Mouse (Mus musculus): Measurements from ENCODE around the gene Mapk8. TPM values are rescaled to one million over a fixed set of nuclear protein-coding genes. Genes with fewer than 3 reads are reported as not detected.

The Mapk8 gene
- polyA plus RNA-seq, 1 experiment from 2014 or later: 12.0 TPM

- H3K36me3 ChIP-seq: no peaks in the 10 kb centered on the region
- no peak overlapping the region for H3K9ac ChIP-seq
- H3K4me3 ChIP-seq: no peak overlapping the region
- 50% methylated on average over 1 of the region's 1 CpGs for WGBS
- no peak overlapping the region for H3K27ac ChIP-seq
- no peak overlapping the region for H3K4me2 ChIP-seq
- H3K27me3 ChIP-seq: peaks cover 64% of the 10 kb centered on the region
- no peaks in the 10 kb centered on the region for H3K9me3 ChIP-seq (replicated peaks)
- peaks cover 21% of the 10 kb centered on the region for H3K4me1 ChIP-seq (replicated peaks)
- no peak for ATAC-seq (replicated peaks; ENCODE audit: insufficient number of reproducible peaks, insufficient read depth, low FRiP score, low read depth)
Observed at GRCm38 (mm10) chr14:33348146-33348545, 98.8 kb downstream of the Mapk8 start.

DNA sequence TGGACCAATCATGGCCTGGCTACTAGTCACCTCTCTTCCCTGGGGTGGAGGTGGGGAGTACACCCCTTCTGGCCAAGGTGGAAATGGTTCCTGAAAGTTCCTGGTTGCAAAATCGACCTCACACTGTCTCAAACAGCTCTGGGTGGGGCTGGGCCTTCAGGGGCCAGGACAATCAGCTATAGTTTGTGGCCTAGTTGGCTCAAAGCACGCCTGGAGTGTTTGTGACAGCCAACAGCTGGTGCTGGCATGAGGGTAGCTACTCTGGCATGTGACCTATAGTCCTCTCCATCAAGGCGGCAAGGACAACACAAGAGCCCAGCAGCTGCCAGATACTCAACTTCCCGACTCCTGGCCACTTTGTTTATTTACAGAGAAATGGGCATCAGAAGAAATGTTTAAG, 99.2 kb downstream of the Mapk8 start:
- Histone ChIP-seq H3K4me2 (no peak overlapping the region), H3K9ac (no peak overlapping the region), H3K27ac (no peak overlapping the region), H3K9me3 (replicated peaks) (no peaks in the 10 kb centered on the region), H3K4me1 (replicated peaks) (peaks cover 17% of the 10 kb centered on the region), H3K27me3 (peaks cover 60% of the 10 kb centered on the region), H3K36me3 (no peaks in the 10 kb centered on the region), H3K4me3 (no peak overlapping the region)
- WGBS: 38% methylated on average over 4 of the region's 4 CpGs
- no peak for ATAC-seq (replicated peaks; ENCODE audit: insufficient number of reproducible peaks, insufficient read depth, low FRiP score, low read depth)

GRCm38 (mm10) chr14:33346546-33346945, 100.4 kb downstream of the Mapk8 start:
- H3K9ac ChIP-seq: no peak overlapping the region
- H3K4me3 ChIP-seq: no peak overlapping the region
- H3K4me1 ChIP-seq (replicated peaks): peaks cover 12% of the 10 kb centered on the region
- 61% methylated on average over 6 of the region's 6 CpGs for WGBS
- H3K36me3 ChIP-seq: no peaks in the 10 kb centered on the region
- H3K4me2 ChIP-seq: no peak overlapping the region
- no peaks in the 10 kb centered on the region for H3K9me3 ChIP-seq (replicated peaks)
- no peak for ATAC-seq (replicated peaks; ENCODE audit: insufficient number of reproducible peaks, insufficient read depth, low FRiP score, low read depth)
- peaks cover 48% of the 10 kb centered on the region for H3K27me3 ChIP-seq
- H3K27ac ChIP-seq: no peak overlapping the region

- WGBS: 86% methylated on average over 14 of the region's 14 CpGs
- no peak for ATAC-seq (replicated peaks; ENCODE audit: insufficient number of reproducible peaks, insufficient read depth, low FRiP score, low read depth)
- no peak overlapping the region for H3K4me2 ChIP-seq
- no peak overlapping the region for H3K4me3 ChIP-seq
- H3K9me3 ChIP-seq (replicated peaks): no peaks in the 10 kb centered on the region
- no peaks in the 10 kb centered on the region for H3K36me3 ChIP-seq
- H3K4me1 ChIP-seq (replicated peaks): peaks cover 4% of the 10 kb centered on the region
- no peak overlapping the region for H3K9ac ChIP-seq
- peaks cover 16% of the 10 kb centered on the region for H3K27me3 ChIP-seq
- H3K27ac ChIP-seq: no peak overlapping the region
Observed at GRCm38 (mm10) chr14:33343131-33343725, 103.7 kb downstream of the Mapk8 start.

- Histone ChIP-seq H3K36me3 (no peaks in the 10 kb centered on the region), H3K27me3 (peaks cover 2% of the 10 kb centered on the region; the same call in 1 of the 2 replicates), H3K4me1 (replicated peaks) (no peaks in the 10 kb centered on the region; the same call in 1 of the 2 replicates), H3K9me3 (replicated peaks) (no peaks in the 10 kb centered on the region), H3K27ac (no peak overlapping the region), H3K9ac (no peak overlapping the region), H3K4me3 (no peak overlapping the region), H3K4me2 (no peak overlapping the region)
- ATAC-seq (replicated peaks; ENCODE audit: insufficient number of reproducible peaks, insufficient read depth, low FRiP score, low read depth): no peak
- WGBS: 57% methylated on average over 5 of the region's 5 CpGs
Observed at GRCm38 (mm10) chr14:33338684-33339083, 108.3 kb downstream of the Mapk8 start.

- no peak for ATAC-seq (replicated peaks; ENCODE audit: insufficient number of reproducible peaks, insufficient read depth, low FRiP score, low read depth)
- H3K27ac ChIP-seq: no peak overlapping the region
- H3K27me3 ChIP-seq: peaks cover 2% of the 10 kb centered on the region; the same call in 1 of the 2 replicates
- H3K4me1 ChIP-seq (replicated peaks): peaks cover 8% of the 10 kb centered on the region
- H3K4me3 ChIP-seq: no peak overlapping the region
- H3K4me2 ChIP-seq: no peak overlapping the region
- no peaks in the 10 kb centered on the region for H3K9me3 ChIP-seq (replicated peaks)
- H3K36me3 ChIP-seq: no peaks in the 10 kb centered on the region
- H3K9ac ChIP-seq: no peak overlapping the region
- 54% methylated on average over 6 of the region's 6 CpGs for WGBS
Observed at GRCm38 (mm10) chr14:33335733-33336132, 111.2 kb downstream of the Mapk8 start.

DNA sequence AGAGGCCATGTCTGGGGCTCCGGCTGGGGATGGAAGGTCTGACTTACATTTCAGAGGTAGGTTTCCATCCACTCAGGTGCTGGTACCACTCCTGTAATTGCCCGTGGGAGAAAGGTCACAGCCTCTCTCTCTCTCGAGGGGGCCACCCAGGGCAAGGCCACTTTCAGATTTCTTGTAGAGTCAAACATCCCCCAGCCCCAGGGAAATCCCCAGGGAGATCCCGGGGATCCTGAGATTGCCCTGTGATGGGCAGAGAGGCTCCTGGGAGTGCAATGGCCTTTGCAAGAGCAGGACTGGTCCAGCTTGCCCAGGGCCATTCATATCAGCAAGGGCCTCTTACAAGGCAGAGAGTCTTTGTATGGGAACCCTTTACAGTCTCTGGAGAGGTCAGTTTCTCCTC, 112.6 kb downstream of the Mapk8 start:
- WGBS: 69% methylated on average over 4 of the region's 4 CpGs
- H3K9ac ChIP-seq: no peak overlapping the region
- no peak overlapping the region for H3K4me3 ChIP-seq
- peaks cover 2% of the 10 kb centered on the region; the same call in 1 of the 2 replicates for H3K27me3 ChIP-seq
- peaks cover 8% of the 10 kb centered on the region for H3K4me1 ChIP-seq (replicated peaks)
- ATAC-seq (replicated peaks; ENCODE audit: insufficient number of reproducible peaks, insufficient read depth, low FRiP score, low read depth): no peak
- no peaks in the 10 kb centered on the region for H3K36me3 ChIP-seq
- H3K27ac ChIP-seq: no peak overlapping the region
- no peak overlapping the region for H3K4me2 ChIP-seq
- no peaks in the 10 kb centered on the region for H3K9me3 ChIP-seq (replicated peaks)

- no peak overlapping the region for H3K9ac ChIP-seq
- no peaks in the 10 kb centered on the region for H3K9me3 ChIP-seq (replicated peaks)
- 78% methylated on average over 4 of the region's 4 CpGs for WGBS
- no peak overlapping the region for H3K27ac ChIP-seq
- H3K4me1 ChIP-seq (replicated peaks): peaks cover 12% of the 10 kb centered on the region
- peaks cover 2% of the 10 kb centered on the region; the same call in 1 of the 2 replicates for H3K27me3 ChIP-seq
- H3K36me3 ChIP-seq: no peaks in the 10 kb centered on the region
- H3K4me2 ChIP-seq: no peak overlapping the region
- ATAC-seq (replicated peaks; ENCODE audit: insufficient number of reproducible peaks, insufficient read depth, low FRiP score, low read depth): no peak
- no peak overlapping the region for H3K4me3 ChIP-seq
Observed at GRCm38 (mm10) chr14:33333833-33334232, 113.1 kb downstream of the Mapk8 start.

- no peak overlapping the region for H3K4me3 ChIP-seq
- no peaks in the 10 kb centered on the region for H3K9me3 ChIP-seq (replicated peaks)
- WGBS: 39% methylated on average over 4 of the region's 4 CpGs
- H3K27me3 ChIP-seq: no peaks in the 10 kb centered on the region
- H3K4me2 ChIP-seq: no peak overlapping the region
- no peaks in the 10 kb centered on the region for H3K36me3 ChIP-seq
- peaks cover 25% of the 10 kb centered on the region for H3K4me1 ChIP-seq (replicated peaks)
- no peak overlapping the region for H3K27ac ChIP-seq
- no peak overlapping the region for H3K9ac ChIP-seq
- no peak for ATAC-seq (replicated peaks; ENCODE audit: insufficient number of reproducible peaks, insufficient read depth, low FRiP score, low read depth)
Observed at GRCm38 (mm10) chr14:33331627-33332026, 115.3 kb downstream of the Mapk8 start.

DNA sequence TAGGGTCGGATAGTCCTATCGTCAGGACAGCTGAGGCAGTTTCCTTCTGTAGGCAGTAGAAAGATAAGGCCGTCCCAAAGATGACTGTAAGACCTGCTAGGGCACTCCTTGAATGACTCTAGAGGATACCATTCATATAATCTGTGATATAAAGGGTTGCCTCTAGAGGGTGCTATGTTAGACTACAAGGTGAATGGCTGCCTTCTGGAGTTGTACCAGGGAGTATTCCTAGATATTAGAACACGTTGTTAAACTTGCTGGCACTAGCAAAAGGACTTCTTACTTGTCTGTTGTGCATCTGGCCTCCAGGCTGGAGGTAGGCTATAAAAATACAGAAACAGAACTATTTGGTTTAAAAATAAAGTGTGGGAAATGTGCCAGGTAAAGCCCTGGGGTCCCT, 116.0 kb downstream of the Mapk8 start:
- no peak for ATAC-seq (replicated peaks; ENCODE audit: insufficient number of reproducible peaks, insufficient read depth, low FRiP score, low read depth)
- Histone ChIP-seq H3K4me1 (replicated peaks) (peaks cover 25% of the 10 kb centered on the region), H3K9me3 (replicated peaks) (no peaks in the 10 kb centered on the region), H3K27me3 (no peaks in the 10 kb centered on the region), H3K9ac (no peak overlapping the region), H3K4me2 (no peak overlapping the region), H3K27ac (no peak overlapping the region), H3K4me3 (no peak overlapping the region), H3K36me3 (no peaks in the 10 kb centered on the region)
- 34% methylated on average over 4 of the region's 4 CpGs for WGBS

GRCm38 (mm10) chr14:33329297-33329805, 117.6 kb downstream of the Mapk8 start:
- Histone ChIP-seq H3K4me1 (replicated peaks) (peaks cover 25% of the 10 kb centered on the region), H3K27me3 (no peaks in the 10 kb centered on the region), H3K4me2 (no peak overlapping the region), H3K4me3 (no peak overlapping the region), H3K27ac (no peak overlapping the region), H3K9me3 (replicated peaks) (no peaks in the 10 kb centered on the region), H3K9ac (no peak overlapping the region), H3K36me3 (no peaks in the 10 kb centered on the region)
- 84% methylated on average over 5 of the region's 5 CpGs for WGBS
- ATAC-seq (replicated peaks; ENCODE audit: insufficient number of reproducible peaks, insufficient read depth, low FRiP score, low read depth): no peak

- 31% methylated on average over 5 of the region's 5 CpGs for WGBS
- peak overlapping the region; percentile 31; the same call in 1 of the 2 replicates for H3K4me2 ChIP-seq
- H3K9me3 ChIP-seq (replicated peaks): no peaks in the 10 kb centered on the region
- H3K4me1 ChIP-seq (replicated peaks): peaks cover 25% of the 10 kb centered on the region
- H3K9ac ChIP-seq: no peak overlapping the region
- H3K27me3 ChIP-seq: no peaks in the 10 kb centered on the region
- no peak overlapping the region for H3K27ac ChIP-seq
- no peak overlapping the region for H3K4me3 ChIP-seq
- 0 out of 2 replicates have a peak, but pooled peaks have one; percentile 17 for ATAC-seq (replicated peaks; ENCODE audit: insufficient number of reproducible peaks, insufficient read depth, low FRiP score, low read depth)
- H3K36me3 ChIP-seq: no peaks in the 10 kb centered on the region
Observed at GRCm38 (mm10) chr14:33328369-33328768, 118.6 kb downstream of the Mapk8 start.

Data from heart, embryonic 15.5 days (tissue).